10 mouse cellular contexts compared by ENCODE assay signal in genomic region chr10:105373265-105373664, GRCm38 (mm10).
DNase-seq lines count a peak whose midpoint lies in the region; ATAC-seq and TF ChIP-seq lines count a peak whose summit lies in the region.
"Had no signal": no experiment of that assay in that cellular context is flagged by ENCODE, and none has a peak within 500 bp of the region (broad histone marks: within the 10 kb centered on the region; RNA-seq: fewer than 3 reads in every experiment).

No protein-coding gene starts in this region.

- peak; percentile 47 for TF ChIP-seq CTCF in left cerebral cortex, adult 2 months (IDR thresholded peaks at IDR 0.05)
- TF ChIP-seq CTCF in stomach, postnatal 0 days (IDR thresholded peaks at IDR 0.05; ENCODE audit: low read depth), result peak; percentile 56

- H3K9me3 ChIP-seq in stomach, postnatal 0 days (ENCODE audit: control insufficient read depth, low read length), result no peaks in the 10 kb centered on the region
- H3K9me3 ChIP-seq: heart, embryonic 10.5 days had no signal

- DNase-seq in cerebellum, postnatal 10 days, result peak; percentile 31 to 39
- DNase-seq in cerebellum, postnatal 4 days (ENCODE audit: low spot score in 2 of 2), result no peak
- no peak for DNase-seq in left cerebral cortex, adult 2 months (ENCODE audit: extremely low spot score in 1 of 2, low spot score in 2 of 2)
- DNase-seq in left cerebral cortex, adult 11 months (ENCODE audit: low spot score), result no peak
- DNase-seq in WW6 (ENCODE audit: low read depth, low spot score) (peak; percentile 22), adipocyte (ENCODE audit: low spot score) (no peak)
- DNase-seq in stomach, postnatal 0 days (ENCODE audit: low spot score), result no peak
- DNase-seq in left cerebral cortex, postnatal 36 days (ENCODE audit: low spot score in 2 of 2), result no peak
- DNase-seq: left cerebral cortex, postnatal 4 days had no signal

- H3K4me2 ChIP-seq in stomach, postnatal 0 days (replicated peaks; ENCODE audit: low read depth), result no peak overlapping the region

- no peak overlapping the region for H3K4me3 ChIP-seq in left cerebral cortex, adult 2 months
- no peak overlapping the region for H3K4me3 ChIP-seq in stomach, postnatal 0 days (ENCODE audit: low read depth, low read length)
- H3K4me3 ChIP-seq: heart, embryonic 10.5 days had no signal

- no peak overlapping the region for H3K27ac ChIP-seq in left cerebral cortex, adult 2 months
- H3K27ac ChIP-seq in stomach, postnatal 0 days (replicated peaks), result no peak overlapping the region
- H3K27ac ChIP-seq: heart, embryonic 10.5 days had no signal

- H3K27me3 ChIP-seq in stomach, postnatal 0 days (ENCODE audit: control insufficient read depth, insufficient read depth, low read length), result no peaks in the 10 kb centered on the region

- no peaks in the 10 kb centered on the region for H3K4me1 ChIP-seq in stomach, postnatal 0 days (replicated peaks; ENCODE audit: control insufficient read depth, insufficient read depth)
- H3K4me1 ChIP-seq: heart, embryonic 10.5 days had no signal

- no peak for TF ChIP-seq EP300 in stomach, postnatal 0 days (optimal IDR thresholded peaks at IDR 0.05)

- intact Hi-C loops in left cerebral cortex, adult 2 months (cut with DNase I), result no loop called here
- intact Hi-C loops in left cerebral cortex, postnatal 36 days (cut with DNase I), result no loop called here

- no peak for ATAC-seq in stomach, postnatal 0 days (ENCODE audit: low FRiP score, low TSS enrichment)

- 95% methylated on average over 8 of the region's 8 CpGs for WGBS in stomach, postnatal 0 days

- H3K36me3 ChIP-seq in stomach, postnatal 0 days (ENCODE audit: control insufficient read depth, insufficient read depth, low read length), result no peaks in the 10 kb centered on the region
- H3K36me3 ChIP-seq: heart, embryonic 10.5 days had no signal

- H3K9ac ChIP-seq in stomach, postnatal 0 days (ENCODE audit: low read length), result no peak overlapping the region

Comparison
In these comparisons a context has a peak if more than half of its experiments do, and no peak if none do; other contexts are left out.
1. DNase-seq: peak in cerebellum, postnatal 10 days (2 of 2) and WW6 (single experiment); none in cerebellum, postnatal 4 days (0 of 2), left cerebral cortex, adult 2 months (0 of 2), left cerebral cortex, adult 11 months (single experiment), stomach, postnatal 0 days (single experiment), left cerebral cortex, postnatal 36 days (0 of 2) and adipocyte (single experiment).